Mouse (Mus musculus): ENCODE measurements at regions not wholly inside any gene's neighbourhood (a gene's known extent, or its start where the extent isn't known, plus 50 kb on each side); places are given as distances from the start of the nearest gene placed in this dataset.

DNA sequence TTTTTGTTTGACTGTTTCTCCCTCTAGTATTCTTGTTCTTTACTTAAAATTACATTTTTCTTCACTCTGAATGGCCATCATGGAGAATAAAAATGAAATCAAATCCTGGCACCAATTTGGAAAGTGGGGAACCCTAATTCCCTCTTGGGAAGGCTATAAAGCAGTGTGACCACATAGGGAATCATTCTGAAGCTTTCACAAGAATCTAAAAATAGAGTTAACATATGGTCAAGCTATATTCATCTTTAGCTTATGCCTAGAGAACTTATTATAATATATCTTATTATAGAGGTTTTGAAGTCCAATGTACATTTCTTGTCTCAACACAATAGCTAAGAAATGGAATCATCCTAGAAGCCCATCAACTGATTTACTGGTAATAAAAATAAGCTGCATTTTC, 448.5 kb downstream of the Slco4c1 start:
- POLR2A ChIA-PET, result no interaction called here
- ATAC-seq (no peak), DNase-seq (ENCODE audit: low read depth, low spot score) (no peak)
- no peaks in the 10 kb centered on the region for H3K27me3 ChIP-seq
- in situ Hi-C loops (cut with MboI; ENCODE audit: low pct_unique_long_range_greater_than_20kb), result no loop called here
- TF ChIP-seq CTCF (IDR thresholded peaks at IDR 0.05), result no peak
- CTCF ChIA-PET, result no interaction called here

DNA sequence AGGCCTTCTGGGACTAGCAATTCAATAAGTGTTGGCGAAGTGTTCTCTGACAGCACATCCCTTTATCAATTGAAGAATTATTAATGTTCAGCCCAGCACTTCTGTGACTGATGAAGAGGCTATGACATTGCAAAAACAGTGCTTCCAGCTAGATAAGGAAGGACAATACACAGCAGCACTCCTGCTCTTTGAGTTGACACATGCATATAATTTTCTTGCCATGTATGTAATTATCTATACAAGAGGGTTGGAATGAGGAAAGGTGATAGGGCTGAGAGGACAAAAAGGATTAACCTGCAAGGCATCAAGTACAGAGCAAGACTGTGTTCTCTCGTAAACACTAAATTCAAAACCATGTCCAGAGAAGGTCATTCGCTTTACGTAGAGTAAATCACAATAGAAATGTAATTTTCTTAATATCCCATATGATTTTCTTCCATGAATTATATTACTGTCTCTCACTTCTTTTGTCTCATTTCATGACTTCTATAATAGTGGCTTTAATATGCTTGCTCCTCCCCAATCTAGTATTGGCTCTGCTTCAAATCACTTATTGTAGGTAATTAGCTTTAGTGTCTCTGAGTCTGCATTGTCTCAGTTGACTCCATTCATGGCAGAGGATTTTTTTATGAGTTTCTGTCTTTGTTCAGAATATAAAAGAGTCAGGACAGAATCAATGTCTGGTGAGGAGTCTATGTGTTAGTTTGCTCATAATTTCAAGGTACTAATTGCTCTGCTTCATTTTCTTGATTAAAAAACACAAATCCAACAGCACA, 460.9 kb downstream of the Slco4c1 start:
- DNase-seq (ENCODE audit: low read depth, low spot score), result no peak
- ATAC-seq, result no peak
- no peaks in the 10 kb centered on the region for H3K27me3 ChIP-seq
- in situ Hi-C loops (cut with MboI; ENCODE audit: low pct_unique_long_range_greater_than_20kb), result no loop called here
- POLR2A ChIA-PET, result no interaction called here
- no peak for TF ChIP-seq CTCF (IDR thresholded peaks at IDR 0.05)
- CTCF ChIA-PET, result no interaction called here

- in situ Hi-C loops (cut with MboI; ENCODE audit: low pct_unique_long_range_greater_than_20kb), result no loop called here
- H3K27me3 ChIP-seq, result no peaks in the 10 kb centered on the region
- CTCF ChIA-PET, result no interaction called here
- TF ChIP-seq CTCF (IDR thresholded peaks at IDR 0.05), result no peak
- DNase-seq (ENCODE audit: low read depth, low spot score) (no peak), ATAC-seq (no peak)
- POLR2A ChIA-PET, result no interaction called here
Observed at GRCm38 (mm10) chr1:96397982-96398381, 474.0 kb downstream of the Slco4c1 start.

- TF ChIP-seq CTCF (IDR thresholded peaks at IDR 0.05), result no peak
- in situ Hi-C loops (cut with MboI; ENCODE audit: low pct_unique_long_range_greater_than_20kb), result no loop called here
- POLR2A ChIA-PET, result no interaction called here
- ATAC-seq (no peak), DNase-seq (ENCODE audit: low read depth, low spot score) (no peak)
- no peaks in the 10 kb centered on the region for H3K27me3 ChIP-seq
- CTCF ChIA-PET, result no interaction called here
Observed at GRCm38 (mm10) chr1:96388417-96388816, 483.6 kb downstream of the Slco4c1 start.

DNA sequence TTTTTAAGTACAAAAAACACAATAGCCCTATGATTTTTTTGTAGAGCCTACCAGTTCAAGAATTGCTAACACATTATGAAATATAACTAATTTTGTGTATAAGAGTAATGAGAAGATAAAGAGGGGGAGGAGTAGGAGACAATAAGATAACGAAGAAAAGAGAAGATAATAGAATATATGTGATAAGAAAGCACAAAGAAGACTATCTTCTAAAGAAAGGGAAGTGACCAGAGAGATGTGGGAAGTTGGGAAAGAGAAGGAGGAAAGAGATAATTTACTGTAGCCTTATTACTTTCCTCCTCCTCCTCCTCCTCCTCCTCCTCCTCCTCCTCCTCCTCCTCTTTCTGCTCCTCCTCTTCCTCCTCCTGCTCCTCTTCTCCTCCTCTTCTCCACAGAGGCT, 486.1 kb downstream of the Slco4c1 start:
- no peaks in the 10 kb centered on the region for H3K27me3 ChIP-seq
- POLR2A ChIA-PET, result no interaction called here
- DNase-seq (ENCODE audit: low read depth, low spot score) (no peak), ATAC-seq (no peak)
- CTCF ChIA-PET, result no interaction called here
- in situ Hi-C loops (cut with MboI; ENCODE audit: low pct_unique_long_range_greater_than_20kb), result no loop called here
- no peak for TF ChIP-seq CTCF (IDR thresholded peaks at IDR 0.05)

DNA sequence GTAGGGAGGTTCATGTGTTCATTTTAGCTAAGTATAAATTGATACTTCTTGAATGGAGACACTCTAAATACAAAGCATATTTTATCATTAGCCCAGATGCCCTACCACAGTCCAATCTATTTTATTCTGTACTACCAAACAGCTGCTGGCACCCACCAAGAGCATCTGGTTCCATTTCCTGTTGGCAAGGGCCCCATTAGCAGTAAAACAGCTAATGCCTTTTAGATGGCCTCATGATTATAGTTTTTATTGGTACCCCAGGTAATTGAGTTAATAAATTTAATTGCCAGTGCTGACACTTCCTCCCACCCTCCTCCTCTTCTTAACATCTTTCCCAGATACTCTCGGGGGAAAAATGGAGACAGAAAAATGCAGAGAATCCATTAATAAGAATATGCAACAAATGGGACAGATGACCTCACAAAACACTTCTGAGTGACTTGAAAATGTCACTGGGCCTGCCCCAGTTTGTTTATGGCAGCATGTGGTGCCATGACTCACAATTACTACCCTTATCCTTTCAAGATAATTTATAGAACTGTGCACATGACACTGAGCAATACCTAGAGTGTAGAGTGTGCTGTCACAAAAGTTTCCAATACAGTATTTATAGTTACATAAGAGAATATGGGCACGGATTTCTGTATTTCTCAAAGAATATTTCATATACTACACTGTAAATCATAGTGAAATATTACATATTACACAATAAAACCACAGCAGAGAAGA, 509.1 kb downstream of the Slco4c1 start:
- no peak for ATAC-seq
- in situ Hi-C loops (cut with MboI; ENCODE audit: low pct_unique_long_range_greater_than_20kb), result no loop called here
- no peak for TF ChIP-seq CTCF (IDR thresholded peaks at IDR 0.05)
- ChIA-PET POLR2A (no interaction called here), CTCF (no interaction called here)
- DNase-seq (ENCODE audit: low read depth, low spot score), result no peak
- no peaks in the 10 kb centered on the region for H3K27me3 ChIP-seq

- no peak for TF ChIP-seq CTCF (IDR thresholded peaks at IDR 0.05)
- ATAC-seq (no peak), DNase-seq (ENCODE audit: low read depth, low spot score) (no peak)
- H3K27me3 ChIP-seq, result no peaks in the 10 kb centered on the region
- ChIA-PET CTCF (no interaction called here), POLR2A (no interaction called here)
- in situ Hi-C loops (cut with MboI; ENCODE audit: low pct_unique_long_range_greater_than_20kb), result no loop called here
Observed at GRCm38 (mm10) chr1:96347231-96347630, 524.7 kb downstream of the Slco4c1 start.

GRCm38 (mm10) chr1:96346465-96347002, 525.4 kb downstream of the Slco4c1 start:
- ChIA-PET CTCF (interaction anchor here (0.6 kb wide), 1 partner anchor 243 kb away, joined by 3 read pairs; no protein-coding TSS in a partner anchor), POLR2A (no interaction called here)
- no peak for DNase-seq (ENCODE audit: low read depth, low spot score)
- no peak for ATAC-seq
- in situ Hi-C loops (cut with MboI; ENCODE audit: low pct_unique_long_range_greater_than_20kb), result no loop called here
- no peak for TF ChIP-seq CTCF (IDR thresholded peaks at IDR 0.05)
- H3K27me3 ChIP-seq, result no peaks in the 10 kb centered on the region

DNA sequence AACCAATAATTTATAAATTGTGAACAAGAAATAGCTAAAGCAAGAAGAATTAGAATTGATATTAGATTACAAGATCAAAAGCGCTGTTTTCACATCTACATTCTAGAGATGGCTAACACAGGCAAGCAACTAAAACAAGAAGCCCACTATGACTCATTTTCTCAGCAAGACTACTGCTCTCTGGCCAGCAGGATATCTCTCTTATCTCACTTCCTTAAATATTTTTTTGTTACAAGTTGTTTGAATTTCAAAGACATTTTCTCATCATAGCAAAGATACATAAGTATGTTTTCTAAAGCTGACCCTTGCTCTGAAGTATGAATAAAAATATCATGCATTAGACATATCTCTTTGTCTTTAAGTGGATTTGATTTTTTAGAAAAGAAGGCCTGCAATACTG, 556.2 kb downstream of the Slco4c1 start:
- DNase-seq (ENCODE audit: low read depth, low spot score) (no peak), ATAC-seq (no peak)
- ChIA-PET POLR2A (no interaction called here), CTCF (no interaction called here)
- in situ Hi-C loops (cut with MboI; ENCODE audit: low pct_unique_long_range_greater_than_20kb), result no loop called here
- no peak for TF ChIP-seq CTCF (IDR thresholded peaks at IDR 0.05)
- H3K27me3 ChIP-seq, result no peaks in the 10 kb centered on the region

GRCm38 (mm10) chr1:96301238-96301637, 570.7 kb downstream of the Slco4c1 start:
- POLR2A ChIA-PET, result no interaction called here
- in situ Hi-C loops (cut with MboI; ENCODE audit: low pct_unique_long_range_greater_than_20kb), result no loop called here
- ATAC-seq, result no peak

DNA sequence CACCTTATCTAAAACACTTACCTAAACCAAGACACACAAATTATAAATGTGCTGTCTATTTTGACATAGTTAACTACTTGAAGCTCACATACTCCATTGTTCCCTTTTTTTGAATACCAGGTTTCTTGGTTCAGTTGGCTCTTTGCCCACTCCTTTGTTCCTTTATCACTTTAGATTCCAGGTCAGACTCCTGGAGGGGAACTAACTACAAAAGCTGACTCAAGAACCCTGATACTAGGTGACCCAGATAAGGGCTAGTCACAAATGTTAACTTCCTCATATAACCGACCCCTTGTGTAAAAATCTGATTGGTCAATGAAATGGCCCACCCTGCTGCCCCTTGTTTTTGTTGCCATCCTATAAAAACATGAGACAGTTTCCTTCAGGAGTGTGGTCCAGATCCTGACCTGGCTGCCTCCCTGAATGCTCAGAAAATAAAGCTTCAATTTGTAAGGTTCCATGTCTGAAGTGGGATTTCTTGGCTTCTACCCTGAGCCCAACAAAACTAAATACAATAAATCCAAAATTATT, 593.9 kb downstream of the Slco4c1 start:
- in situ Hi-C loops (cut with MboI; ENCODE audit: low pct_unique_long_range_greater_than_20kb), result no loop called here
- POLR2A ChIA-PET, result no interaction called here

More at GRCm38 (mm10) chr1:96301238-96301637, 570.7 kb downstream of the Slco4c1 start:
- TF ChIP-seq CTCF (IDR thresholded peaks at IDR 0.05), result no peak
- CTCF ChIA-PET, result no interaction called here
- H3K27me3 ChIP-seq, result no peaks in the 10 kb centered on the region
- DNase-seq (ENCODE audit: low read depth, low spot score), result no peak

More for the DNA sequence above, 593.9 kb downstream of the Slco4c1 start:
- CTCF ChIA-PET, result no interaction called here
- ATAC-seq, result no peak
- no peaks in the 10 kb centered on the region for H3K27me3 ChIP-seq
- TF ChIP-seq CTCF (IDR thresholded peaks at IDR 0.05), result no peak
- DNase-seq (ENCODE audit: low read depth, low spot score), result no peak
